Mouse (Mus musculus): ENCODE results near the gene Wwox. TPM values are rescaled to one million over a fixed set of nuclear protein-coding genes. Genes with fewer than 3 reads are reported as not detected.
A peak's percentile ranks its signal among the peaks of the same experiment; 100 is the strongest.

The Wwox gene
- polyA plus RNA-seq, 1 experiment from 2014 or later, result 13.8 TPM

DNA sequence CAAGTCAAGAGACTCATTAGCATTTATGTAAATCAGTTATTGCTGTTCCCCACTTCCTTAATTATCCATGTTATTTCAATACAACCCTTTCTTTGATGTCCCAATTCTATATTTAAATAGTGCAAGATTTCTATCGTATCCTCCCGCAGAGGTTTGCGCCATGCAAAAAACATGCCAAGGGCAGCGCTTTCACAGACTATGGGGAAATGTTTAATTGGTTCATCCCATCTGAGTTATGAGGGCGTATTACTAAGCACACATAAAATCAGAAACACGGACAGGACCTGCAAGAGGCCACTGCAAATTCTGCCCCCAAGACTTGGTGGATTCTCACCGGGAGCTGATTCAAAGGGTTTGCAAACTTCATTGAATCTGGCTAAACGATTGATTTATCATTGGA, 468.6 kb downstream of the Wwox start:
- DNase-seq (ENCODE audit: low spot score), result no peak
- 86% methylated on average over 8 of the region's 8 CpGs for WGBS
- H3K9ac ChIP-seq (ENCODE audit: low read length), result no peak overlapping the region
- no peaks in the 10 kb centered on the region for H3K27me3 ChIP-seq (ENCODE audit: control insufficient read depth, insufficient read depth, low read length)
- H3K4me1 ChIP-seq (replicated peaks; ENCODE audit: control insufficient read depth, insufficient read depth, low read length), result peaks cover 2% of the 10 kb centered on the region; the same call in 1 of the 2 replicates
- H3K4me2 ChIP-seq (ENCODE audit: low read depth, low read length, severe bottlenecking), result no peak overlapping the region
- peaks cover 3% of the 10 kb centered on the region; the same call in 1 of the 2 replicates for H3K9me3 ChIP-seq (ENCODE audit: control insufficient read depth, low read length)
- no peak overlapping the region for H3K27ac ChIP-seq (ENCODE audit: low read depth, low read length)
- ATAC-seq (replicated peaks; ENCODE audit: low FRiP score), result no peak
- no peak overlapping the region for H3K4me3 ChIP-seq (ENCODE audit: low read depth, low read length)
- H3K36me3 ChIP-seq (ENCODE audit: control insufficient read depth, insufficient read depth, low read length), result no peaks in the 10 kb centered on the region

DNA sequence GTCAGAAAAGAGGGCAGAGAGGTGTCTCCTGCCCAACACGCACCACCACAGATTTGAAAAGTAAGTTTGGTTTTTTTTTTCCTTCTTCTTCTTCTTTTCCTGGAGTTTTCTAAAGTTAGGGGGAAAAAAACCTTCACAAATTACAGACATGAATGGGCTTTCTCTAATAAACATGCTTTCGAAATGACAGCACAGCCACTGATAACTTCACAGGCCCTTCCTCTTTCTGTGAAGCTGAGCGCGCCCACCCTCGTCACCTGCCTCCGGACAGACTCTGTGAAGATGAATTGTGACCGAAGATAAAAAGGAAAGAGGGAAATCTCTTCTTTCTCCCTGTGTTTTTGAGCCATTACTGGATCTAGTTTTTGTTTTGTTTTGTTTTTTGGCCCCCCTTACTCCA, 469.1 kb downstream of the Wwox start:
- 88% methylated on average over 7 of the region's 7 CpGs for WGBS
- Histone ChIP-seq H3K4me1 (replicated peaks; ENCODE audit: control insufficient read depth, insufficient read depth, low read length) (peaks cover 2% of the 10 kb centered on the region; the same call in 1 of the 2 replicates), H3K36me3 (ENCODE audit: control insufficient read depth, insufficient read depth, low read length) (no peaks in the 10 kb centered on the region), H3K4me2 (ENCODE audit: low read depth, low read length, severe bottlenecking) (no peak overlapping the region), H3K27ac (ENCODE audit: low read depth, low read length) (no peak overlapping the region), H3K9me3 (ENCODE audit: control insufficient read depth, low read length) (peaks cover 3% of the 10 kb centered on the region; the same call in 1 of the 2 replicates), H3K9ac (ENCODE audit: low read length) (no peak overlapping the region), H3K4me3 (ENCODE audit: low read depth, low read length) (no peak overlapping the region), H3K27me3 (ENCODE audit: control insufficient read depth, insufficient read depth, low read length) (no peaks in the 10 kb centered on the region)
- no peak for DNase-seq (ENCODE audit: low spot score)
- ATAC-seq (replicated peaks; ENCODE audit: low FRiP score), result no peak

DNA sequence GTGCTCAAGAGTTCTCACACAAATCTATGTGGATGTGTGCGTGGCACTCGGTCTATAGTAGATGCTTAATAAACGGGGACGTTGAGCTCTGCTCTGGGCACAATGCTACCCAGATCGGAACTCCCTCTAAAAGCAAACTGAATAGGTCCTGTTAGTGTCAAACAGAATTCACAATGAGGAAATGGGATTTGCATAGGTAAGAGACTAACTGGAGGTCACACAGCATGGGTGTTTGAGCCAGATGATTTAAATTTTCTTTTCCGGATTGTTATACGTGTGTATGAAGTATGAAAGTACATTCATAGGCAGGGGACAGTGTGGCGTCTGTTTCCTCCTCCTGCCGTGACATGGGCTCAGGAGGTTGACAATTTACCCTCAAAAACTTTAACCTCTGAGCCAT, 469.7 kb downstream of the Wwox start:
- Histone ChIP-seq H3K27ac (ENCODE audit: low read depth, low read length) (no peak overlapping the region), H3K9ac (ENCODE audit: low read length) (no peak overlapping the region), H3K4me1 (replicated peaks; ENCODE audit: control insufficient read depth, insufficient read depth, low read length) (peaks cover 2% of the 10 kb centered on the region; the same call in 1 of the 2 replicates), H3K4me2 (ENCODE audit: low read depth, low read length, severe bottlenecking) (no peak overlapping the region), H3K27me3 (ENCODE audit: control insufficient read depth, insufficient read depth, low read length) (no peaks in the 10 kb centered on the region), H3K36me3 (ENCODE audit: control insufficient read depth, insufficient read depth, low read length) (no peaks in the 10 kb centered on the region), H3K4me3 (ENCODE audit: low read depth, low read length) (no peak overlapping the region), H3K9me3 (ENCODE audit: control insufficient read depth, low read length) (peaks cover 3% of the 10 kb centered on the region; the same call in 1 of the 2 replicates)
- WGBS, result 76% methylated on average over 9 of the region's 9 CpGs
- DNase-seq (ENCODE audit: low spot score), result no peak
- ATAC-seq (replicated peaks; ENCODE audit: low FRiP score), result no peak

DNA sequence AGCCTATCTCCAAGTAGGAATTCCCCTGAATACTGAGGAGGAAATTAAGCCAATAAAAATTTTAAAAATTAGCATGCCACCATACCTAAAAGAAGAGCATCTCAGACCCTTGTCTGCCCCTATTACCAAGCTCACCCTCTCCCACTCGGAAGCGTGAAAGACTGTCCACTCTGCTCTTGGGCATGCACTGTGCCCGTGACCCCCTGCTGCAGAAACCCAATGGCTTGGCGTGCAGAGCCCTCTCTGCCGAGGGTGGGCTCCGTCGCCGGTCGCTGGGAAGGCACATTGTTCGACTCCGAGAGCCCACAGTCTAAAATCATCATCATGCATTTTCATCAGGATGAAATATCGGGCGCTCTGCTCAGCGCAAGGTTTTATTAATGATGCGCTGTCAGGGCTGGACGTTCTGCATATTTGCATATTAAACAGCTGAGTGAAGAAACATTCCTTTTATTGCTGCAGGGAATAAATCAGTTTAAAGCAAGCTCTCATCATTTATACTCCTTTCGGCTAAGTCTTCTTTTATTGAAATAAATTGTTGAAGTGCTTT, 471.7 kb downstream of the Wwox start:
- no peak overlapping the region for H3K27ac ChIP-seq (ENCODE audit: low read depth, low read length)
- H3K9me3 ChIP-seq (ENCODE audit: control insufficient read depth, low read length), result no peaks in the 10 kb centered on the region
- H3K9ac ChIP-seq (ENCODE audit: low read length), result no peak overlapping the region
- no peak for ATAC-seq (replicated peaks; ENCODE audit: low FRiP score)
- WGBS, result 65% methylated on average over 17 of the region's 17 CpGs
- H3K27me3 ChIP-seq (ENCODE audit: control insufficient read depth, insufficient read depth, low read length), result no peaks in the 10 kb centered on the region
- H3K4me1 ChIP-seq (replicated peaks; ENCODE audit: control insufficient read depth, insufficient read depth, low read length), result peaks cover 2% of the 10 kb centered on the region; the same call in 1 of the 2 replicates
- no peak overlapping the region for H3K4me3 ChIP-seq (ENCODE audit: low read depth, low read length)
- no peak for DNase-seq (ENCODE audit: low spot score)
- no peaks in the 10 kb centered on the region for H3K36me3 ChIP-seq (ENCODE audit: control insufficient read depth, insufficient read depth, low read length)
- H3K4me2 ChIP-seq (ENCODE audit: low read depth, low read length, severe bottlenecking), result no peak overlapping the region

DNA sequence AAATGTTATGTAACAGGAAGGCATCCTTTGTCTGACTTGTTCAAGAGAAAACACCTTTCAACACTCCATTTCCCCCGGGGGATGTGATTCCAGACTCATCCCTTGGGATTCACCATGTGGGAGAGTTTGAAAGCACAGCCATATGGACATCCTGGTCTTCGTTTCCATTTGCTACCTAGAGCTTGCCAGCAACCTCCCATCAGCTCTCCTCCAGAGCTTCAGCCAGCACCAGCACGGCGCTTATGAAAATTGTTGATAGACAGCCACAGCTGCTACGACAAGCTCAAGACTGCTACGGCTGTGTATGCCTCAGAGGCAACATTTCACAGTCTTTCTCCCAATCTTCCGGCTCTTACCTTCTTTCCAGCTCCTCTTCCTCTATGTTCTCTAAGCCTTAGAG, 484.2 kb downstream of the Wwox start:
- Histone ChIP-seq H3K36me3 (ENCODE audit: control insufficient read depth, insufficient read depth, low read length) (no peaks in the 10 kb centered on the region), H3K4me3 (ENCODE audit: low read depth, low read length) (no peak overlapping the region), H3K27me3 (ENCODE audit: control insufficient read depth, insufficient read depth, low read length) (no peaks in the 10 kb centered on the region), H3K9ac (ENCODE audit: low read length) (no peak overlapping the region), H3K4me1 (replicated peaks; ENCODE audit: control insufficient read depth, insufficient read depth, low read length) (no peaks in the 10 kb centered on the region; the same call in 1 of the 2 replicates), H3K9me3 (ENCODE audit: control insufficient read depth, low read length) (no peaks in the 10 kb centered on the region), H3K4me2 (ENCODE audit: low read depth, low read length, severe bottlenecking) (no peak overlapping the region), H3K27ac (ENCODE audit: low read depth, low read length) (no peak overlapping the region)
- ATAC-seq (replicated peaks; ENCODE audit: low FRiP score) (no peak), DNase-seq (ENCODE audit: low spot score) (no peak)
- WGBS, result 86% methylated on average over 7 of the region's 7 CpGs

DNA sequence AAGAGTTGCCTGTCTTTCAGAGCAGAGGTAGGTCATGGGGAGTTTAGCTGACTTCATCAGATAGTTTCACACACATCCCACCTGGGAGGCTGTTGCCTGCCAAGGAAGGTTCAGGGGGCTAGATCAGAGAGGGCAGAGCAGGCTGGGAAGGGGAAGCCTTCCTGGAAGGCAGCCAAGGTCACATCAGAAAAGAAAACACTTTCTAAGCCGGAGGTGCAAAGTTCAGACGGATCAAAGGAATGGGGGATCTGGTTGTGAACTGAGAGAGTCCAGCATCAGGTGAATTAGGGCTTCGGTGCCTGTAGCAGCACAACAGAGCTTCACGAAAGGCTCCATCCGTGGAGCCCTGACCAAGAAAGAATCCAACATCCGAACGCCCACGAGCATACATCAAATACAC, 488.0 kb downstream of the Wwox start:
- Histone ChIP-seq H3K4me3 (ENCODE audit: low read depth, low read length) (no peak overlapping the region), H3K27ac (ENCODE audit: low read depth, low read length) (no peak overlapping the region), H3K9me3 (ENCODE audit: control insufficient read depth, low read length) (no peaks in the 10 kb centered on the region), H3K27me3 (ENCODE audit: control insufficient read depth, insufficient read depth, low read length) (no peaks in the 10 kb centered on the region), H3K4me2 (ENCODE audit: low read depth, low read length, severe bottlenecking) (no peak overlapping the region), H3K9ac (ENCODE audit: low read length) (no peak overlapping the region), H3K4me1 (replicated peaks; ENCODE audit: control insufficient read depth, insufficient read depth, low read length) (peaks cover 5% of the 10 kb centered on the region; the same call in 1 of the 2 replicates), H3K36me3 (ENCODE audit: control insufficient read depth, insufficient read depth, low read length) (no peaks in the 10 kb centered on the region)
- ATAC-seq (replicated peaks; ENCODE audit: low FRiP score), result no peak
- 83% methylated on average over 8 of the region's 8 CpGs for WGBS
- DNase-seq (ENCODE audit: low spot score), result no peak

DNA sequence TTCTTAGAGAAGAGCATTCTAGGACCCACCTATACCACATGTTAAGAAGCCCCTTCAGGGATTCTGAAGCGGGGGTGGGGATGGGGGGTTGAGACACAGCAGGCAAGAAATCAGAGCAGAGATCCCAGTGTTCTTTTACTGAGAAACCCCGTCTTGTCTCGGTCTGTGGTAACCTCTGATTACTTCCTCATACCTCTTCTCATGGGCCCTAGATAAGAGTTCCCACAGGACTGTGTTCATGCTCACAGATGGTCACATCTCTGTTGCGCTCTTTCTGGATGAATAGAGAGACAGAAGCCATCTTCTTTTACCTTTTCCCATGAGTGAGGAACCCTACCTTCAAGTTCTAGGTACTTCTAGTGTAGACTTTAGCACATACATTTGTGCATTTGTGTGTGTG, 488.5 kb downstream of the Wwox start:
- WGBS, result 89% methylated on average over 4 of the region's 4 CpGs
- Histone ChIP-seq H3K27me3 (ENCODE audit: control insufficient read depth, insufficient read depth, low read length) (no peaks in the 10 kb centered on the region), H3K36me3 (ENCODE audit: control insufficient read depth, insufficient read depth, low read length) (no peaks in the 10 kb centered on the region), H3K9ac (ENCODE audit: low read length) (no peak overlapping the region), H3K9me3 (ENCODE audit: control insufficient read depth, low read length) (no peaks in the 10 kb centered on the region), H3K4me1 (replicated peaks; ENCODE audit: control insufficient read depth, insufficient read depth, low read length) (peaks cover 5% of the 10 kb centered on the region; the same call in 1 of the 2 replicates), H3K4me3 (ENCODE audit: low read depth, low read length) (no peak overlapping the region), H3K27ac (ENCODE audit: low read depth, low read length) (no peak overlapping the region), H3K4me2 (ENCODE audit: low read depth, low read length, severe bottlenecking) (no peak overlapping the region)
- ATAC-seq (replicated peaks; ENCODE audit: low FRiP score) (no peak), DNase-seq (ENCODE audit: low spot score) (no peak)

DNA sequence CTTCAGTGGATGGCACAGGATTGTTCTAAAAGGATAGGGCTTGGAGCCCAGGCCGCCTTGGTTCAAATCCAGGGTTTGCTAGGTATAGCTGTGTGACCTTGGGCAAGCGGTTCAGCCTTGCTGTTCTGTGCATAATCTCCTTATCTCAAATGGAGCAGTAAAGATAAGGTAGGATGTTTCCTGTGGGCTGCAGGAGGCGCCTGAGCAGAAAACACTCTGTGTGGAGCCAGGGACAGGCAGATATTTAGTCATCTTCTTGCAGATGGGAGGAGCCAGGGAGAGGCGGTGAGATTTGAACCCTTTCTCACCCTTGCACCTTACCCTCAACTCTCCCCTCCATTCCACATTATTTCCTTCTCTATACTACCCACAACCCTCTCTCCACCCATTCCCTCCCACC, 490.1 kb downstream of the Wwox start:
- Histone ChIP-seq H3K9me3 (ENCODE audit: control insufficient read depth, low read length) (no peaks in the 10 kb centered on the region; the same call in 1 of the 2 replicates), H3K27me3 (ENCODE audit: control insufficient read depth, insufficient read depth, low read length) (no peaks in the 10 kb centered on the region), H3K4me2 (ENCODE audit: low read depth, low read length, severe bottlenecking) (no peak overlapping the region), H3K36me3 (ENCODE audit: control insufficient read depth, insufficient read depth, low read length) (no peaks in the 10 kb centered on the region), H3K9ac (ENCODE audit: low read length) (no peak overlapping the region), H3K4me1 (replicated peaks; ENCODE audit: control insufficient read depth, insufficient read depth, low read length) (peaks cover 5% of the 10 kb centered on the region; the same call in 1 of the 2 replicates), H3K27ac (ENCODE audit: low read depth, low read length) (no peak overlapping the region), H3K4me3 (ENCODE audit: low read depth, low read length) (no peak overlapping the region)
- no peak for ATAC-seq (replicated peaks; ENCODE audit: low FRiP score)
- DNase-seq (ENCODE audit: low spot score), result no peak
- WGBS, result 83% methylated on average over 4 of the region's 4 CpGs

DNA sequence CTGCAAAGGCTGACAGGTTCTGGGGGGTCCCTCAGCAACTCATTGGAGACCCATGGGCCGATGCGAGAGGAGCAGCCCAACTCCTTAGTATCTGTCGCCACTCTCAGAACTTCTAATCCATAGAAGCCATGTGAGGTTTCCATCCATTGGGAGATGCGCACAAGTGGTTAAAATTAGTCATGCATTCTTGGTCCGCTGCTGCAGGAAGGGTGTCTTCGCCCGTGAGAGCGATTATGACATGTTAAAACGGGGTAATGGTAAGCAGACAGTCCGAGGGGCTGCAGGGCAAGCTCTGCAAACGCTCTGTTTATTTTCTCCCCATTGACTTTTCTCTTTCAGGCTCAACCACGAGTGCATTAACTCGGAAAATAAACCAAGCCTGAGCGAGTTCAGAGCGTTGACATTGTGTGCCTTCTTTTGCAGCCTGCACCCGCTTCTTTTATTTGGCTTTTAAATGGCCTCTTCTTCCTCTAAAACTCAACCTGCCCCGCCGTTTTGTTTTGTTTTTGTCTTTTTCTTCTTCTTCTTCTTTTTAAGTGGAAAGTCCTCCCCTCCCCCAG, 492.7 kb downstream of the Wwox start:
- peaks cover 12% of the 10 kb centered on the region for H3K4me1 ChIP-seq (replicated peaks; ENCODE audit: control insufficient read depth, insufficient read depth, low read length)
- H3K27ac ChIP-seq (ENCODE audit: low read depth, low read length), result no peak overlapping the region
- peaks cover 5% of the 10 kb centered on the region for H3K27me3 ChIP-seq (ENCODE audit: control insufficient read depth, insufficient read depth, low read length)
- no peak overlapping the region for H3K9ac ChIP-seq (ENCODE audit: low read length)
- peak overlapping the region; percentile 31; the same call in 1 of the 2 replicates for H3K4me2 ChIP-seq (ENCODE audit: low read depth, low read length, severe bottlenecking)
- H3K36me3 ChIP-seq (ENCODE audit: control insufficient read depth, insufficient read depth, low read length), result no peaks in the 10 kb centered on the region
- DNase-seq (ENCODE audit: low spot score) (no peak), ATAC-seq (replicated peaks; ENCODE audit: low FRiP score) (0 out of 2 replicates have a peak, but pooled peaks have one; percentile 22)
- no peaks in the 10 kb centered on the region; the same call in 1 of the 2 replicates for H3K9me3 ChIP-seq (ENCODE audit: control insufficient read depth, low read length)
- WGBS, result 22% methylated on average over 18 of the region's 18 CpGs
- no peak overlapping the region for H3K4me3 ChIP-seq (ENCODE audit: low read depth, low read length)
